Mouse (Mus musculus): ENCODE results near the gene Smox. TPM values are rescaled to one million over a fixed set of nuclear protein-coding genes. Genes with fewer than 3 reads are reported as not detected.

Gene Smox
- polyA plus RNA-seq (2017; shearing (Covaris generic)) = 22.7 TPM

GRCm38 (mm10) chr2:131491196-131491595 lies at the start of gene Smox:
Gene Smox, plus strand, starts transcription at chr2:131491496.

GRCm38 (mm10) chr2:131561891-131562585 lies 70.7 kb downstream of the Smox start, which contains the start of gene Adra1d:
Gene Adra1d, minus strand, starts transcription at chr2:131562283.

Other genes starting within 250 kb of the Smox start
- gene Pank2, start 229.0 kb upstream of the Smox start, polyA plus RNA-seq (2017; shearing (Covaris generic)) = 7.5 TPM
- gene Rnf24, start 138.6 kb upstream of the Smox start, polyA plus RNA-seq (2017; shearing (Covaris generic)) = 0.91 TPM
- gene Adra1d, start 70.8 kb downstream of the Smox start, polyA plus RNA-seq (2017; shearing (Covaris generic)) = not detected